Mouse (Mus musculus): Measurements from ENCODE around the gene H2-K1.

H2-K1 gene

DNA sequence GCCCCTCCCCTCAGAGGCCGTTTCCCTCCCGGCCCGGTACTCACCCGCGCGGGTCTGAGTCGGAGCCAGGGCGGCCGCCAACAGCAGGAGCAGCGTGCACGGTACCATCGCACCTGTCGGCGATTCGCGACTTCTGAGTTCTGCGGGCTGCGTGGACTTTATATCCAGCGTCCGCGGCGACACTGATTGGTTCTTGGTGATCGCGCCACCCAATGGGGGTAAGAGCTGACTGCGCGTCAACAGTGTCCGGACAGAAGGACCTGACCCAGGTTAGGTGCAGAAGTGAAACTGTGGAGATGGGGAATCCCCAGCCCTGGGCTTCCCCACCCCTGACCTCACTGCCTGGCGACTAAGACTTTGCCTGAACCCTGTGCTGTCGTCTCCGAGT lies at the start of gene H2-K1:
TSS of gene H2-K1 (minus strand) at position 198 of the 388 bp plus-strand sequence.
- Histone ChIP-seq H3K36me3 (ENCODE audit: control insufficient read depth, insufficient read depth, low read length, poor library complexity, severe bottlenecking) (peaks cover 31% of the 10 kb centered on the region), H3K27me3 (ENCODE audit: control insufficient read depth, insufficient read depth, low read length, poor library complexity, severe bottlenecking) (no peaks in the 10 kb centered on the region)
- DNase-seq (ENCODE audit: low read depth, low spot score): peak; percentile 100

DNA sequence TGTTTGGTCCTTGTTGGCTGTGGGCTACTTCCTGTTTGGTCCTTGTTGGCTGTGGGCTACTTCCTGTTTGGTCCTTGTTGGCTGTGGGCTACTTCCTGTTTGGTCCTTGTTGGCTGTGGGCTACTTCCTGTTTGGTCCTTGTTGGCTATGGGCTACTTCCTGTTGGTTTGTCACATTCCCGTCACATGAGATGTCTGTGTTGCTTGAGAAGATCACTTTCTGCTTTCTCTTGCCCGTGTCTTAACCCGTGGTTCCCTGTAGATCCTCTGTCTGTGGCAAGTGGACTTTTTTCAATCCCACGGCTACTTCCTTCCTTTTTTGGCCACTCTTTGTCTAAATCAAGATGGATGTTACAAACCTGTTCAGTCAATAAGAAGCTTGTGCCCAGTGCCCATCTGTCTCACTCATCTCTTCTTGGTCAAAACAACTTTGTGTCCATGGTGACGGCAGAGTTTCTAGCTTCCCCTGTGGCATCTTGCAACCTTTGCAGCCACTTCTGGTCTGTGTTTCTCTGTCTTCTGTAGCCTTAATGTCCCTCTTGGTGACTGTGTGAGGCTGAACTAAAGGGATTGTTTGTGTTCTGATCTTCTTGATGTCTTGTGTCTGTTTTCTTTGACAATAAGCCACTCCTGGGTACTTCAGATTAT lies 47.4 kb upstream of the H2-K1 start:
- no peaks in the 10 kb centered on the region for H3K27me3 ChIP-seq (ENCODE audit: control insufficient read depth, insufficient read depth, low read length, poor library complexity, severe bottlenecking)
- H3K36me3 ChIP-seq (ENCODE audit: control insufficient read depth, insufficient read depth, low read length, poor library complexity, severe bottlenecking): no peaks in the 10 kb centered on the region
- DNase-seq (ENCODE audit: low read depth, low spot score): peak; percentile 75

DNA sequence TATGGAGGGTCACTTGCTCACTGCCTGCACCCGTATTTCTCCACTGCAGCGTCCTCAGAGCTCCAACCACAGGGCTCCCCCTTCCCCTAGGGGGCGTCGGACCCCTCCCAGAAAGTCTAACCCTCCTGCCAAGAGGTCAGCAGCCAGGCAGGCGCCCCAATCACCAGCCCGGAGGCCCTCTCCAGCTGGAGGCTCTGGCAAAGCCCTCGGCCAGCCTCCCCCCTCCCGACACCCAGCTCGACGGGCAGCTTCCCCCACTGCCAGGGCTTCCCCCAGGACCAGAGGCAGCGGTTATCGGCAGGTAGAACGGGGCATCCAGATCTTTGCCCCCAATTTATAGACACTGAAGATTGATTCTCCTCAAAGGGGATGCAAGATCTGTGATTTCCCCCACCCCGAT lies 45.8 kb upstream of the H2-K1 start:
- no peaks in the 10 kb centered on the region for H3K36me3 ChIP-seq (ENCODE audit: control insufficient read depth, insufficient read depth, low read length, poor library complexity, severe bottlenecking)
- H3K27me3 ChIP-seq (ENCODE audit: control insufficient read depth, insufficient read depth, low read length, poor library complexity, severe bottlenecking): no peaks in the 10 kb centered on the region
- DNase-seq (ENCODE audit: low read depth, low spot score): no peak

DNA sequence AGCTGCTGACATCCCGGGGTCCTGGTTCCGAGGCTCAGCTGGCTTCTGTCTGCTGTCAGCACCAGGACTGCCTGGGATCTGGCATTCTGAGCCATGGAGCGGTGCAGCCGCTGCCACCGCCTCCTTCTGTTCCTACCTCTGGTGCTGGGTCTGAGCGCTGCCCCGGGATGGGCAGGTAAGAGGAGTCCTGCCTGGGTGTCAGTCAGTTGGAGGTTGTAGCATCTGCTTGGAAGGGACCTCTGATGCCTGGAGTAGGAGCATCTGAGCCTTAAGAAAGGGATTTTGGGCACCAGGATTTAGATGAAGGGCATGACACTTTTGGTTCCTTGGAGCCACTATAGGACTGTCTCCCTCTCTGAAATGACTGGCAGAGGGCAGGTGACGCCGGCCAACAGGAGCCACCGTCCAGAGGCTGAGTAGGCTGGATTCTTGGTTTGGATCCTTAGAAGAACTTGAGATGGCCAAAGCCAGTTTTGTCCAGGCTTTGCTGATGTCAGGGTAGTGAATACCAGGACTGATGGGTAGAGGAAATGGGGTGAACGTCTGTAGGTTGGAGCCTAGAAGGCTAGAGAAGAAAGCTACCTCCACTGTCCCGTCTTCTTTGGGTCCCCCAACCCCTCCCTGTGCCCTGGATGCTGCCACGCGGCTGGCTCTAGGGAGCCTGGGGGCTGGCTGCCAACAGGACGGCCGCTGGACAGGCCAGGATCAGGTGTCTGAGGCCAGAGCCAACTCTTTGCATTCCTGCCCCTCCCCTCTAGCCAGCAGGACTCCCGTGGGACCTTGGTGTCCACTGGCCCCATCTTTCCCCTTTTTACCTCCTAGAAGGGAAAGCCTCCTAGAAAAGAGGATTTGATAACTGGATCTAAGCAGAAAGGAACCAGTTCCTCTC lies 39.7 kb upstream of the H2-K1 start:
- no peak for DNase-seq (ENCODE audit: low read depth, low spot score)
- Histone ChIP-seq H3K27me3 (ENCODE audit: control insufficient read depth, insufficient read depth, low read length, poor library complexity, severe bottlenecking) (no peaks in the 10 kb centered on the region; the same call in 1 of the 2 replicates), H3K36me3 (ENCODE audit: control insufficient read depth, insufficient read depth, low read length, poor library complexity, severe bottlenecking) (peaks cover 22% of the 10 kb centered on the region)

DNA sequence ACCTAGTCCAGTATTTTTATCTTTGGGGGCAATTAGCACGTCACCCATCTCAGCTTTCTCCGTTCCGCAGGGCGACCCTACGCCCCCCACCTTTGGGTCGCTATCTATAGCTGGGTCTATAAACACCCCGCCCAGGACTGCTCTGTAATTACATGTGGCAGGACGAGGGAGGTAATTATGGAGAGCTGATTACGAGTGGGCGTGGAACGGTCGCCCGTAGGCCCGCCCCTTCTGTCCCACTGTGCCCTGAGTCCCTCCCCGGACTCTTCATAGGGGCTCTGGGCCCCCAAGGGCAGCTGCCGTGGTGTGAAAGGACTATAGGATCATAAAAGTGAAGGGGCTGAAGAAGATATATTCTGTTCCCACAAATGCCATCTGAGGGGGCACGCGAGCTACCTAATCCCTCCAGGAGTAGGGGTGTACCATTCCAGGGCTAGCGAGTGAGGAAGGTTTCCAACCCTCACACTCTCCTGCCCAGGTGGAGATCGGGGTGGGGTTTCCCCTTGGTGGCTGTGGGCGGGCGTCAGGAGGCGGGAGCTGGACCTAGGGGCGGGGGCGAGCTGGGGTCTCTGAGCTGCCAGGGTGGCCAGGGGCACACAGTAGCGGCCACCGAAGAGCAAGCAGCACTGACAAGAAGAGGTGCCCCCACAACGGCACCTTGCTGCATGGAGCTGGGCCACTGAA lies 38.9 kb upstream of the H2-K1 start, which contains the start of gene Col11a2:
TSS of gene Col11a2 (plus strand) at position 560 of the 684 bp plus-strand sequence.
- DNase-seq (ENCODE audit: low read depth, low spot score): no peak
- peaks cover 22% of the 10 kb centered on the region for H3K36me3 ChIP-seq (ENCODE audit: control insufficient read depth, insufficient read depth, low read length, poor library complexity, severe bottlenecking)
- H3K27me3 ChIP-seq (ENCODE audit: control insufficient read depth, insufficient read depth, low read length, poor library complexity, severe bottlenecking): no peaks in the 10 kb centered on the region; the same call in 1 of the 2 replicates

DNA sequence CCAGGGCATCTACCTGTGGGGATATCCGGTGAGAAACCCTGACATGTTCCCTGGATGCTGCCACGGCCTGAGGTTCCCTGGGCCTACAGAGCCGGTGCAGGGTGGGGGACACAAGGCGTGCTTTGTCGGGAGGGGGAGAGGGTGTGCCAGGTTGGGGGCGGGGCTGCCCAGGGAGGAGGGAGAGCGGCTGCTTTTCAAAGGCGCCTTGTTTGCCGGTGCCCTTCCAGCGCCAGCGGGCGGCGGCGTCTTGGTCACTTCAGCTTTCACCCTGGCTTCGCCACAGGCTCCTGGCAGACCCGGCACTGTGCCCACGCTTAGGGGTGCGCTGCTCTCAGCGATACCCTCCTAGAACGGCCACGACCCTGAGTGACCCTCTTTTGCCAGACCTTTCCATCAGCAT lies 38.3 kb upstream of the H2-K1 start:
- Histone ChIP-seq H3K27me3 (ENCODE audit: control insufficient read depth, insufficient read depth, low read length, poor library complexity, severe bottlenecking) (no peaks in the 10 kb centered on the region; the same call in 1 of the 2 replicates), H3K36me3 (ENCODE audit: control insufficient read depth, insufficient read depth, low read length, poor library complexity, severe bottlenecking) (peaks cover 22% of the 10 kb centered on the region)
- DNase-seq (ENCODE audit: low read depth, low spot score): no peak

DNA sequence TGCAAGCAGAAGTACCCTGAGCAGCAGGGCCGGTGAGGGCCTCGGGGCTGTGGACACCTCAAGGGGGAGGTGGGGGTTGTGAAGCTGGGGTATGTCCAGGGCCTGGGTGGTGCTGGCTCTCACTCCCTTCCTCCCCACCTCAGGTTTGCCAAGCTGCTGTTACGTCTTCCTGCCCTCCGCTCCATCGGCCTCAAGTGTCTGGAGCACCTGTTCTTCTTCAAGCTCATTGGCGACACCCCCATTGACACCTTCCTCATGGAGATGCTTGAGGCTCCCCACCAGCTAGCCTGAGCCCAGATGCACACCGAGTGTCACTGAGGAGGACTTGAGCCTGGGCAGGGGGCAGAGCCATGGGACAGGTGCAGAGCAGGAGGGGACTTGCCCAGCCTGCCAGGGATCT lies 37.1 kb upstream of the H2-K1 start:
- no peak for DNase-seq (ENCODE audit: low read depth, low spot score)
- Histone ChIP-seq H3K36me3 (ENCODE audit: control insufficient read depth, insufficient read depth, low read length, poor library complexity, severe bottlenecking) (peaks cover 22% of the 10 kb centered on the region), H3K27me3 (ENCODE audit: control insufficient read depth, insufficient read depth, low read length, poor library complexity, severe bottlenecking) (no peaks in the 10 kb centered on the region; the same call in 1 of the 2 replicates)

DNA sequence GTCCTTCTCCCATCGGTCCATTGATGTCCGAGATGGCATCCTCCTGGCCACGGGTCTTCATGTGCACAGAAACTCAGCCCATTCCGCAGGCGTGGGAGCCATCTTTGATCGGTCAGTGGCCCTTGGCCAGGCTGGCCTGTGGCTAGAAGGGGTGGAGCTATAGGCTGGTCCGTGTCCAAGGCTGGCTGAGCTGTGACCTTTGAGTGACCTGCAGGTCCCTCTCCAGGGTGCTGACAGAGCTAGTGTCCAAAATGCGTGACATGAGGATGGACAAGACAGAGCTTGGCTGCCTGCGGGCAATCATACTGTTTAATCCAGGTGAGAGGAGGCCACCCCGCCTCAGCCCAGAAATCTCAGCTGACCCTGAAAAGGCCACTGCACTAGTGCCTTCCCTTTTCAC lies 36.5 kb upstream of the H2-K1 start:
- peaks cover 22% of the 10 kb centered on the region for H3K36me3 ChIP-seq (ENCODE audit: control insufficient read depth, insufficient read depth, low read length, poor library complexity, severe bottlenecking)
- H3K27me3 ChIP-seq (ENCODE audit: control insufficient read depth, insufficient read depth, low read length, poor library complexity, severe bottlenecking): no peaks in the 10 kb centered on the region; the same call in 1 of the 2 replicates
- no peak for DNase-seq (ENCODE audit: low read depth, low spot score)

DNA sequence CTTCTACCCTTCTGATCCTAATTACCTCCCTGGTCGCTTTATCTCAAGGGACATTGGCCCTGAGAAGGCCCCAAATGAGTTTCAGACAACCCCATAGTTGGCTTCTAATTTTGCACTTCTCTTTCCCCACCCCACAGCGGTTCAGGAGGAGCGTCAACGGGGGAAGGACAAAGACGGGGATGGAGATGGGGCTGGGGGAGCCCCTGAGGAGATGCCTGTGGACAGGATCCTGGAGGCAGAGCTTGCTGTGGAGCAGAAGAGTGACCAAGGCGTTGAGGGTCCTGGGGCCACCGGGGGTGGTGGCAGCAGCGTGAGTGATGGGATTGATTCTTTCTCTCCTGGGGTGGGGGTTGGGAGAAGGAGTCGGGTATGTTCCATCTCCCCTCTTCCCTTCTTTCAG lies 35.4 kb upstream of the H2-K1 start:
- H3K27me3 ChIP-seq (ENCODE audit: control insufficient read depth, insufficient read depth, low read length, poor library complexity, severe bottlenecking): no peaks in the 10 kb centered on the region; the same call in 1 of the 2 replicates

DNA sequence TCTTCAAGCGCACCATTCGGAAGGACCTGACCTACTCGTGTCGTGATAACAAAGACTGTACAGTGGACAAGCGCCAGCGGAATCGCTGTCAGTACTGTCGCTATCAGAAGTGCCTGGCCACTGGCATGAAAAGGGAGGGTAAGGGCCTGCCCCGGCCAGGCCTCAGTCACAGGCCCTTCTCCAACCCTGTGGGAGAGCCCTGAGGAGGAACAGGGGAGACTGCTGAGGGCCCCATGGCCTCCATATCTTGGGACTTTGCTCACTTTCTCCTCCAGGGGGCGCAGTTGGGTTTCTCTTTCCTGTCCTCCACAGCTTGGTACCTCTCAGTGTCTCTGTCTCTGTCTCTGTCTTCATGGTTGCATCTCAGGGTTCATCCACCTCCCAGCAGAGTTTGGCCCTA lies 33.9 kb upstream of the H2-K1 start:
- no peaks in the 10 kb centered on the region; the same call in 1 of the 2 replicates for H3K27me3 ChIP-seq (ENCODE audit: control insufficient read depth, insufficient read depth, low read length, poor library complexity, severe bottlenecking)
- peaks cover 28% of the 10 kb centered on the region for H3K36me3 ChIP-seq (ENCODE audit: control insufficient read depth, insufficient read depth, low read length, poor library complexity, severe bottlenecking)
- peak; percentile 86 for DNase-seq (ENCODE audit: low read depth, low spot score)

More for the DNA sequence above, 35.4 kb upstream of the H2-K1 start:
- peaks cover 22% of the 10 kb centered on the region for H3K36me3 ChIP-seq (ENCODE audit: control insufficient read depth, insufficient read depth, low read length, poor library complexity, severe bottlenecking)
- DNase-seq (ENCODE audit: low read depth, low spot score): no peak

DNA sequence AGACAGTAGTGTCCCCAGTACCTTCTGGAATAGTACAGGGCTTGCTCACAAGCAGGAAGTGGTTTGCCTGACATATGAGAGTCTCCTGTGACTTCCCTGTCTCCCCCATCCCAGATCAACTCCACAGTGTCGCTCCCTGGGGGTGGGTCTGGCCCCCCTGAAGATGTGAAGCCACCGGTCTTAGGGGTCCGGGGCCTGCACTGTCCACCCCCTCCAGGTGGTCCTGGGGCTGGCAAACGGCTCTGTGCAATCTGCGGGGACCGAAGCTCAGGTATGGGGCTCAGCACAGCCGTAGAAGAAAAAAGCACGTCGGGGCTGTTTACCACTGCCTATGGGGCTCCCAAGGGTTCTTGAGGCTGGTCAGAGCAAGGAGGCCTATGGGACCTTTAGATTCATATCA lies 33.3 kb upstream of the H2-K1 start:
- H3K27me3 ChIP-seq (ENCODE audit: control insufficient read depth, insufficient read depth, low read length, poor library complexity, severe bottlenecking): no peaks in the 10 kb centered on the region; the same call in 1 of the 2 replicates
- DNase-seq (ENCODE audit: low read depth, low spot score): no peak
- H3K36me3 ChIP-seq (ENCODE audit: control insufficient read depth, insufficient read depth, low read length, poor library complexity, severe bottlenecking): peaks cover 28% of the 10 kb centered on the region

DNA sequence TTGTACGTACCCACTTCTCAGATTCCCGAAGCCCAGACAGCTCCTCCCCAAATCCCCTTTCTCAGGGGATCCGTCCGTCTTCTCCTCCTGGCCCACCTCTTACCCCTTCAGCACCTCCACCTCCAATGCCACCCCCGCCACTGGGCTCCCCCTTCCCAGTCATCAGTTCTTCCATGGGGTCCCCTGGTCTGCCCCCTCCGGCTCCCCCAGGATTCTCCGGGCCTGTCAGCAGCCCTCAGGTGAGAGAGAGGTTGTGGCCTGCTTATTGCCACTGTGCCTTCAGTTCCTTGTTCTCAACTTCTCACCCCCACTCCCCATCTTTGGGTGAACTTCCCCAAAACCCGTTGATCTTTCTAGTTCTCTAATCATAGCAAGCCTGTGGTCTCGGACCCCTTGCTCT lies 32.7 kb upstream of the H2-K1 start:
- no peaks in the 10 kb centered on the region for H3K27me3 ChIP-seq (ENCODE audit: control insufficient read depth, insufficient read depth, low read length, poor library complexity, severe bottlenecking)
- H3K36me3 ChIP-seq (ENCODE audit: control insufficient read depth, insufficient read depth, low read length, poor library complexity, severe bottlenecking): peaks cover 24% of the 10 kb centered on the region
- peak; percentile 62 for DNase-seq (ENCODE audit: low read depth, low spot score)

DNA sequence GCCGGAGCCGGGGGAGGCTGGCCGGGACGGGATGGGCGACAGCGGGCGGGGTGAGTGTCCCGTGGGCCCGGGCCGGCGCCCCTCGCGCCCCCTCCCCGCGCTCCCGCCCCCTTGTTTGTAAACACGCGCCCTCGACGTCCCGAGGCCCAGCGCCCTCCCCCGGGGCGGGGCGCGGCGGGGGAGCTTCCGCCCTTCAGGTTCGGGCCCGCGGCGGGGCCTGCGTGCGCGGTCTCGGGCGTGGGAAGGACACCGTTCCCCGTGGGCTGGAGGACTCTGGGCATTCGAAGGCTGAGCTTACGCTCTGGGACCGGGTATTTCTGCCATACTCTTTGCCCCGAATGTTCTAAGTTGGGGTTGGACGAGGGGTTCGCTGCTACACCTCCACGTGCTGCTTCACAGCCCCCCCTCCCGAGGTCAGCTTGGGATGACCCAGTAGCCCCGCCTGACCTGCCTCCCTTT lies 32.1 kb upstream of the H2-K1 start:
- H3K36me3 ChIP-seq (ENCODE audit: control insufficient read depth, insufficient read depth, low read length, poor library complexity, severe bottlenecking): peaks cover 19% of the 10 kb centered on the region
- DNase-seq (ENCODE audit: low read depth, low spot score): peak; percentile 70
- no peaks in the 10 kb centered on the region for H3K27me3 ChIP-seq (ENCODE audit: control insufficient read depth, insufficient read depth, low read length, poor library complexity, severe bottlenecking)

DNA sequence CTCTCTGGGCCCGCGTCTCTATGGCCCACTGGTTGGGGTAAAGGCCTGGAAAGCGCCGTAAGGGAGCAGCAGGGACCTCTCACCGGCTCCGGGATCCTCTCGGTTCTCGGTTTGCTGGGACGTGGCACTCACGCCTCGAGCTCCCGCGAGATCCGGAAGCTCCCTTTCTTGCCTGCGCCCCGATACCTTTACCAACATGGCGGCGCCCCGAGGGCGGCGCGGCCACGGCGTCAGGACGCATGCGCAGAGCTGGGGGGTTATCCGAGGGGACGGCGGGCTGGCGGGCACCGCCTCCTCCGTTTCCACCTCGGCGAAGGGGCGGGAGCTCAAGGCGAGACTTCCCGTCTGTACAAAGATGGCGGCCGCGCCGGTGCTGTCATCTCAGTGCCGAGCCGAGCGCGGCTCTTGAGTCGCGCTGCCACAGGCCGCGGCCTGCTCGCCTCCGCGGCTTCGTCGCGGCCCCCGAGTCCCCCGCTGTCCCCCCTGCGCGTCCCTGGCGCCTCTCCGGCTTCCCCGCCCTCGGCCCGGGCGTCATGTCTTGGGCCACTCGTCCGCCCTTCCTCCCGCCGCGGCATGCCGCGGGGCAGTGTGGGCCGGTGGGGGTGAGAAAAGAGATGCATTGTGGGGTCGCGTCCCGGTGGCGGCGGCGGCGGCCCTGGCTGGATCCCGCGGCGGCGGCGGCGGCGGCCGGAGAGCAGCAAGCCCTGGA lies 31.5 kb upstream of the H2-K1 start, which contains the start of the genes Slc39a7 and Rxrb:
TSS of gene Slc39a7 (minus strand) at position 218 of the 709 bp plus-strand sequence.
TSS of gene Rxrb (plus strand) at position 348 of the 709 bp plus-strand sequence.
- no peaks in the 10 kb centered on the region for H3K27me3 ChIP-seq (ENCODE audit: control insufficient read depth, insufficient read depth, low read length, poor library complexity, severe bottlenecking)
- DNase-seq (ENCODE audit: low read depth, low spot score): peak; percentile 99
- H3K36me3 ChIP-seq (ENCODE audit: control insufficient read depth, insufficient read depth, low read length, poor library complexity, severe bottlenecking): peaks cover 16% of the 10 kb centered on the region

Measured in splenic B cell, adult 2 months (primary cell).